Mouse (Mus musculus) intestine, postnatal 0 days (tissue): ENCODE measurements around the gene Ell2. TPM values are rescaled to one million over a fixed set of nuclear protein-coding genes. Genes with fewer than 3 reads are reported as not detected.

Source experiments
- ATAC-seq: fragments of 200-750 bp; cut with Nextera tagmentation; 2 replicates; pipeline ENCODE4 v1.8.0; 2017; ENCODE audit warnings: mild to moderate bottlenecking, moderate TSS enrichment, moderate library complexity
- H3K27ac ChIP-seq: fragments of 300-500 bp; sonication (generic); 2 replicates; pipeline ENCODE4 v1.5.1; 2014; ENCODE audit warnings: mild to moderate bottlenecking, low read depth, low read length, moderate library complexity
- H3K27me3 ChIP-seq: fragments of 300-500 bp; sonication (generic); replicated peaks from 2 replicates; pipeline ENCODE4 v1.6.1; 2014; ENCODE audit warnings: low read length, mixed read lengths; ENCODE audit not compliant: control insufficient read depth, insufficient read depth
- H3K36me3 ChIP-seq: fragments of 300-500 bp; sonication (generic); 2 replicates; pipeline ENCODE4 v1.6.1; 2014; ENCODE audit warnings: mild to moderate bottlenecking, moderate library complexity; ENCODE audit not compliant: control insufficient read depth, insufficient read depth
- H3K4me1 ChIP-seq: fragments of 300-500 bp; sonication (generic); replicated peaks from 2 replicates; pipeline ENCODE4 v1.6.1; 2014; ENCODE audit warnings: antibody characterized with exemption, low read length, mixed read lengths; ENCODE audit not compliant: control insufficient read depth, insufficient read depth
- H3K4me2 ChIP-seq: fragments of 300-500 bp; sonication (generic); replicated peaks from 2 replicates; pipeline ENCODE4 v1.6.1; 2014; ENCODE audit warnings: low read depth, mild to moderate bottlenecking, moderate library complexity
- H3K4me3 ChIP-seq: fragments of 300-500 bp; sonication (generic); 2 replicates; pipeline ENCODE4 v1.5.1; 2014; ENCODE audit warnings: low read depth, low read length
- H3K9ac ChIP-seq: fragments of 300-500 bp; sonication (generic); 2 replicates; pipeline ENCODE4 v1.6.1; 2014; ENCODE audit warnings: mild to moderate bottlenecking, low read depth, low read length
- H3K9me3 ChIP-seq: fragments of 300-500 bp; sonication (generic); 2 replicates; pipeline ENCODE4 v1.6.1; 2016; ENCODE audit warnings: mixed run types; ENCODE audit not compliant: control insufficient read depth
- CTCF ChIP-seq: sonication (generic); IDR thresholded peaks from 2 replicates; pipeline ENCODE4 v1.5.1; 2016; ENCODE audit warnings: low read depth, mild to moderate bottlenecking, control low read depth, antibody characterized with exemption, moderate library complexity
- WGBS: fragments of 180-500 bp; shearing (Covaris S2); extraction: QIAGEN DNeasy Blood & Tissue Kit; methylation state at CpG from one replicate; pipeline ENCODE4 v1.1.7; 2014; 5-methylcytosine and 5-hydroxymethylcytosine counted together
- polyA plus RNA-seq: library from polyadenylated mRNA; unstranded; fragments of >200 nt; fragmentation: Nextera tagmentation; extraction: Ambion mirVana; gene quantifications from 2 replicates; pipeline ENCODE4 v1.2.1, GENCODE M21; 2015

The Ell2 gene
- polyA plus RNA-seq, 1 experiment from 2014 or later, result 4.1 TPM

GRCm38 (mm10) chr13:75745328-75745727, 38.8 kb downstream of the Ell2 start:
- no peak for TF ChIP-seq CTCF
- no peaks in the 10 kb centered on the region for H3K9me3 ChIP-seq
- H3K27me3 ChIP-seq, result no peaks in the 10 kb centered on the region
- ATAC-seq, result no peak
- no peaks in the 10 kb centered on the region for H3K36me3 ChIP-seq
- no peaks in the 10 kb centered on the region for H3K4me1 ChIP-seq
- H3K4me2 ChIP-seq, result no peak overlapping the region
- H3K27ac ChIP-seq, result no peak overlapping the region
- H3K4me3 ChIP-seq, result no peak overlapping the region
- no peak overlapping the region for H3K9ac ChIP-seq

GRCm38 (mm10) chr13:75747265-75747664, 40.7 kb downstream of the Ell2 start:
- no peak for TF ChIP-seq CTCF
- no peak for ATAC-seq
- Histone ChIP-seq H3K9ac (no peak overlapping the region), H3K9me3 (no peaks in the 10 kb centered on the region), H3K4me2 (no peak overlapping the region), H3K27ac (no peak overlapping the region), H3K4me1 (no peaks in the 10 kb centered on the region), H3K4me3 (no peak overlapping the region), H3K27me3 (no peaks in the 10 kb centered on the region), H3K36me3 (no peaks in the 10 kb centered on the region)
- WGBS, result 66% methylated on average over 3 of the region's 3 CpGs

GRCm38 (mm10) chr13:75748685-75749084, 42.1 kb downstream of the Ell2 start:
- no peaks in the 10 kb centered on the region for H3K27me3 ChIP-seq
- H3K4me3 ChIP-seq, result no peak overlapping the region
- no peak for TF ChIP-seq CTCF
- no peak overlapping the region for H3K4me2 ChIP-seq
- no peak for ATAC-seq
- H3K36me3 ChIP-seq, result no peaks in the 10 kb centered on the region
- no peaks in the 10 kb centered on the region for H3K4me1 ChIP-seq
- H3K27ac ChIP-seq, result no peak overlapping the region
- WGBS, result 86% methylated on average over 7 of the region's 7 CpGs
- H3K9ac ChIP-seq, result no peak overlapping the region
- H3K9me3 ChIP-seq, result no peaks in the 10 kb centered on the region

- 70% methylated on average over 2 of the region's 2 CpGs for WGBS
- Histone ChIP-seq H3K4me2 (no peak overlapping the region), H3K36me3 (no peaks in the 10 kb centered on the region), H3K4me1 (no peaks in the 10 kb centered on the region), H3K27me3 (no peaks in the 10 kb centered on the region), H3K27ac (no peak overlapping the region), H3K9ac (no peak overlapping the region), H3K9me3 (no peaks in the 10 kb centered on the region), H3K4me3 (no peak overlapping the region)
- no peak for ATAC-seq
- TF ChIP-seq CTCF, result no peak
These were observed 44.2 kb downstream of the Ell2 start for GRCm38 (mm10) chr13:75750785-75751184.

- H3K9me3 ChIP-seq, result no peaks in the 10 kb centered on the region
- no peak overlapping the region for H3K4me3 ChIP-seq
- H3K27me3 ChIP-seq, result no peaks in the 10 kb centered on the region
- no peaks in the 10 kb centered on the region for H3K4me1 ChIP-seq
- H3K9ac ChIP-seq, result no peak overlapping the region
- no peak for TF ChIP-seq CTCF
- ATAC-seq, result no peak
- no peak overlapping the region for H3K27ac ChIP-seq
- no peaks in the 10 kb centered on the region for H3K36me3 ChIP-seq
- WGBS, result 80% methylated on average over 5 of the region's 5 CpGs
- no peak overlapping the region for H3K4me2 ChIP-seq
These were observed 45.8 kb downstream of the Ell2 start for GRCm38 (mm10) chr13:75752216-75752938.

- no peak for TF ChIP-seq CTCF
- Histone ChIP-seq H3K4me3 (no peak overlapping the region), H3K27me3 (no peaks in the 10 kb centered on the region), H3K4me2 (no peak overlapping the region), H3K9ac (no peak overlapping the region), H3K27ac (no peak overlapping the region), H3K9me3 (no peaks in the 10 kb centered on the region), H3K4me1 (no peaks in the 10 kb centered on the region), H3K36me3 (no peaks in the 10 kb centered on the region)
- 81% methylated on average over 5 of the region's 5 CpGs for WGBS
- no peak for ATAC-seq
These were observed 47.8 kb downstream of the Ell2 start for GRCm38 (mm10) chr13:75754398-75754797.
